Mouse (Mus musculus) kidney, adult 2 months (tissue): ENCODE results near the gene Senp1.

ENCODE experiments used
- CTCF ChIP-seq: fragments of 200-500 bp; conservative IDR thresholded peaks from 2 replicates; pipeline ENCODE4 v1.5.1; 2011; ENCODE audit warnings: low read depth, mild to moderate bottlenecking, control low read depth, low read length, moderate library complexity, mixed read lengths; ENCODE audit not compliant: insufficient read depth, insufficient read length
- POLR2A ChIP-seq: fragments of 200-500 bp; IDR thresholded peaks from one replicate; pipeline ENCODE4 v1.6.1; 2011; ENCODE audit warnings: low read depth, low read length, control low read depth

DNA sequence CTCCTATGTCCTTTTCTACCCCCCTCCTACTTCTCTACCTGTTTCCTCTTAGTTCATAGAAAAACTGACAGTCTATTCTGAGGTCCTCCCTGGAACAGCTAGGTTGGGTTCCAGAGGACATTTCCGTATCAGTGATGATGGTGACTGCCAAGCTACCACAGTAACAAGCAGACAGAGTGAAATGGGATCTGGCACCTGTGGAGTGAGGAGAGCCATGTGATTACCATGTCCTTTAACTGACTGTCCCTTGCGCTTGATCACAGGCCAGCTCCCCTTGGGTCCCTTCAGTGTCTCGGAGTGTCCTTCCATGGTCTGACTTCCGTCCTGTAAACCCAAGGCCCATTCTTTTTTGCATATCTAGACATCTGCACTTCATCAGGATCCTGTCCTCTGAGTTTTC, 37.5 kb upstream of the Senp1 start:
- TF ChIP-seq CTCF (no peak), POLR2A (no peak)
